Mouse (Mus musculus) G1E (cell line): Measurements from ENCODE around the gene Zfp593. TPM values are rescaled to one million over a fixed set of nuclear protein-coding genes. Genes with fewer than 3 reads are reported as not detected.

ENCODE experiments used
- ATAC-seq: 2 replicates; pipeline ENCODE4 v1.8.0; 2016; ENCODE audit warnings: mild to moderate bottlenecking; ENCODE audit not compliant: insufficient number of reproducible peaks, poor library complexity, low FRiP score, severe bottlenecking; ENCODE audit errors: extremely low read depth
- DNase-seq: peaks from one replicate; pipeline ENCODE4 v3.0.0; 2012; ENCODE audit warnings: low spot score
- H3K27me3 ChIP-seq: 2 replicates; pipeline ENCODE4 v1.6.1; 2012; ENCODE audit warnings: mild to moderate bottlenecking, low read length, inconsistent platforms; ENCODE audit not compliant: insufficient read depth
- H3K36me3 ChIP-seq: replicated peaks from 2 replicates; pipeline ENCODE3; 2012; ENCODE audit warnings: mild to moderate bottlenecking, inconsistent platforms
- H3K4me1 ChIP-seq: 2 replicates; pipeline ENCODE4 v1.6.1; 2012; ENCODE audit warnings: low read depth, low read length, inconsistent platforms, mixed read lengths; ENCODE audit not compliant: insufficient read depth
- H3K4me3 ChIP-seq: 2 replicates; pipeline ENCODE4 v1.5.1; 2012; ENCODE audit warnings: low read depth, mild to moderate bottlenecking, inconsistent platforms, low read length, moderate library complexity, mixed read lengths
- H3K9me3 ChIP-seq: replicated peaks from 2 replicates; pipeline ENCODE4 v1.6.1; 2012; ENCODE audit warnings: inconsistent platforms
- CTCF ChIP-seq: IDR thresholded peaks from 2 replicates; pipeline ENCODE4 v1.5.1; 2012; ENCODE audit warnings: low read depth, low read length, inconsistent platforms, mixed read lengths
- GATA1 ChIP-seq: IDR thresholded peaks from 2 replicates; pipeline ENCODE4 v1.6.1; 2012; ENCODE audit warnings: borderline replicate concordance, low read length, inconsistent platforms, mixed read lengths
- GATA2 ChIP-seq: IDR thresholded peaks from 2 replicates; pipeline ENCODE4 v1.6.1; 2012; ENCODE audit warnings: low read depth, low read length, inconsistent platforms, borderline replicate concordance
- POLR2AphosphoS5 ChIP-seq: IDR thresholded peaks from 2 replicates; pipeline ENCODE4 v1.6.1; 2012; ENCODE audit warnings: low read depth, low read length, inconsistent platforms; ENCODE audit not compliant: insufficient replicate concordance
- TAL1 ChIP-seq: conservative IDR thresholded peaks from 2 replicates; pipeline ENCODE4 v1.6.1; 2012; ENCODE audit warnings: low read depth, low read length, inconsistent platforms, mixed read lengths
- polyA plus RNA-seq: library from polyadenylated mRNA; stranded (reverse); fragments of >175 nt; gene quantifications from 2 replicates; pipeline ENCODE4 v1.2.3, GENCODE M21; 2012
- total RNA-seq, 2 experiments: library from RNA; stranded (forward) in 1 of 2; stranded (reverse) in 1 of 2; fragments of 200-1000 nt in 1 of 2; fragments of >200 nt in 1 of 2; fragmentation: Nextera tagmentation in 1 of 2; gene quantifications; 2 replicates each; pipeline ENCODE4 v1.2.3; 2014 to 2017

Gene Zfp593
- total and polyA plus RNA-seq, 3 experiments, result 9.8 to 41.8 (median 10.2) TPM

DNA sequence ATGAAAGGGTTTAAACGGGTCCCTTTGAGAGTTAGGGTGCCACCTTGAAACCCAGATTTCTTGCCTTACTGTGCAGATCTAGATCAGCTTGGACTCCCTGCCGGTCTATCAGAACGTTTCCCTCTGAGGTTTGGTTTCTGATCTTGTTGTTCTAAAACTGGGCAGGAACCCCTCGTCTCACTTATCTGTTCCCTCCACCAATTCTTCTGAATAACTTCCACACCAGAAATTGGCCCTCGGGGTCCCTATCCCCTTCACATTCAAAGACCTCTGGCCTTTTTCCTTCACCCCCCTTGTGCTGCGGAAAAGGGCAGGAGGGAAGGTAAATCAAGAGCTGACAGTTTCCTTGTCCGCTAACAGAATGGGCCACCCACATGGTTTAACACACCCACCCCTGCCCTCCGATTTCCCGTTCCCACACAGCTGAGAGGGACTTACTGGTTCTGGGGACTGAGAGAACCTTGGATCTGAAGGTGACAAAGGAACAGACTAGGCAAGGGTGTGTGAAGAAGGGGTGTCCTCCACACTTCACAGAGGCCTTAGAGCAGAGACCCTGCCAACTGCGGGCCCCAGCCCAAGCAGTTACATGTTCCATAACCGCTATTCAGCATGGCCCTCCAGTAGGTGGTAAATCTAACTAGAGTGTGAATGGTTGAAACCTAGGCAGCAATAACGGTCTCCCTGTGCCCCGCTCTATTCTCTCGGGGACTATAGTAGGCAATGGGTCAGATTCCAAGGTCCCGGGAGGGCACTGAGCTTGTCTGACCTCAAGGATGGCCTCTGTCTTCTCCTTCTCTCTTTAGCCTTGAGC, 7.7 kb upstream of the Zfp593 start:
- Histone ChIP-seq H3K4me3 (no peak overlapping the region), H3K4me1 (peaks cover 27% of the 10 kb centered on the region), H3K9me3 (peaks cover 13% of the 10 kb centered on the region), H3K36me3 (no peaks in the 10 kb centered on the region), H3K27me3 (peaks cover 93% of the 10 kb centered on the region)
- DNase-seq (no peak), ATAC-seq (no peak)
- TF ChIP-seq TAL1, result no peak
- TF ChIP-seq GATA1, result no peak
- TF ChIP-seq CTCF, result no peak
- TF ChIP-seq GATA2, result no peak
- no peak for TF ChIP-seq POLR2AphosphoS5

DNA sequence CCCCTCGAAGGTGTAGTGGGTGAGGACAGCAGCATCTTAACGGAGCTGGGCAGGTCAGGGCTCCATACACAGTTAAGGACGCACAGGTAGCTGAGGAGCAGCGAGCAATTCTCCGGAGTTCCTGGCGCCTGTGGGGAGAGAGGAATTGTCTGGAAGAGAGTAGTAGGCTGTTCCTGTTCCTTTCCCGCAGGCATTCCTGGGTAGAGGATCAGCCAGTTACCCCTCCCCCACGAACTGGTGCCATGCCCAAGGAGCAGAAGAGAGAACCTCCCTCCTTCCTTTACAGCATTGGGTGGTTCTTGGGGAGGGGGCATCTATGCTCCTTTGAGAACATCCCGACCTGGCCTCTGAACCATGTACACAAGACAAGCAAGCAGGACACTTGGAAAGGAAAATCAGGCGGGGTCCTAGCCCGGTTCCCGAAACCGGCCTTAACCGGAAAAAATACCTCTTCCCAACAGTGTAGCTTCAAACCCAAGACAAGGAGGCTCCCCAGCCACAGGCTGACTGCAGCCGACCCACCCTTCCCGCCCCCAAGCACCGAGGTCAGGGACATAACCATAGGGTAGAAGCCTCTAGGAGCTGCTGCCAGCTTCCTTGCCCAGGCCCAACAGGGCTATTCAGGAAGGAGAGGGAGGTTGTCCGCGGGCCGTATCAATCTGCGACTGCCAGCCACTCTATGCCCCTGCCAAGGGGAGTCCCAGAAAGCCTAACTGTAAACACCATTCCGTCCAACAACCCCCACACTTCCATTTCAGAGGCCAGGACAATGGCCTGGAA, 6.9 kb upstream of the Zfp593 start:
- DNase-seq (no peak), ATAC-seq (no peak)
- H3K9me3 ChIP-seq, result peaks cover 13% of the 10 kb centered on the region
- H3K4me3 ChIP-seq, result no peak overlapping the region; the same call in 1 of the 2 replicates
- H3K27me3 ChIP-seq, result peaks cover 95% of the 10 kb centered on the region
- no peak for TF ChIP-seq GATA2
- TF ChIP-seq POLR2AphosphoS5, result no peak
- TF ChIP-seq CTCF, result no peak
- no peak for TF ChIP-seq GATA1
- TF ChIP-seq TAL1, result no peak
- no peaks in the 10 kb centered on the region for H3K36me3 ChIP-seq
- H3K4me1 ChIP-seq, result peaks cover 27% of the 10 kb centered on the region

DNA sequence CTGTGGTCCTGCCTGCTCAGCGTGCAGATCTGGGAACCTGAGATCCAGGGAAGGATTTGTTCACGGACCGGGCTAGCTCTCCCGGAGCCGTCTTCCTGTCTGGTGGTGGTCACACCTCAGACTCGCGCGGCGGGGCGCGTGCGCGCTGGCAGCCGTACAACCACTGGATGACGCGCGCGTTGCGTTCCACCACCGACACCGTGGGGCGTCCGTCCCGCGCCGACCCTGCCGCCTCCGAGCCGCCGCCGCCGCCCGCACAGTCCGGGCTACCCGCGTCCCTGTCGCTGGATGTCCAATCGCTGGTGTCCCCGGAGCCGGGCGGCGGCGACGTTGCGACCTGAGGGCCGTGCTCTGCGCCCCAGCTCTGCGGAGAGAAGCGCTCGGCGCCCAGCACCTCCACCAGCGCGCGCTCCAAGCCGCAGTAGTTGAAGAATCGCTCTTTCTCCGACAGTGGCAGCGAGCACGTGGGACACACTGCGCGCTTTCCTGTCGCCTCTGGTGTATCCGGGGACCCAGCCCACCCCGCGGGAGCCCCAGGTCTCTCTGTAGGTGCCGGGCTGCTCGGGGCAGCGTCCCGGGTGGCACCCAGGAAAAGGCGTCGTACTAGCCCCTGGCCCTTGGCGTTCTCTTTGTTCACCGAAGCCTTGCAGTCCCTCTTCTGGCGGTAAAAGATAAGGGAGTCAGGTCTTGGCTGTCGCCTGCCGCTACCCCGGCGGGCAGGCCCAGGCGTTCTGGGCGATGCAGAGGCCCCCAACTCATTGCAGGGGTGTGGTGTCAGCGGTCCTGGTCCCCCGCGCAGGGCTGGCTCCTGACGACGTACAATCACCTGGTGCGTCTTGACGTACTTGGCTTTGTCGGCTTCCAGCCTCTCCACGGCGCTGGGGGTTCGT, 6.1 kb upstream of the Zfp593 start:
- no peak for TF ChIP-seq GATA2
- no peak for TF ChIP-seq CTCF
- TF ChIP-seq TAL1, result no peak
- TF ChIP-seq GATA1, result no peak
- TF ChIP-seq POLR2AphosphoS5, result no peak
- Histone ChIP-seq H3K4me1 (peaks cover 27% of the 10 kb centered on the region), H3K4me3 (peak overlapping the region; percentile 32; the same call in 1 of the 2 replicates), H3K27me3 (peaks cover 97% of the 10 kb centered on the region), H3K9me3 (peaks cover 13% of the 10 kb centered on the region), H3K36me3 (no peaks in the 10 kb centered on the region)
- no peak for DNase-seq
- ATAC-seq, result no peak

DNA sequence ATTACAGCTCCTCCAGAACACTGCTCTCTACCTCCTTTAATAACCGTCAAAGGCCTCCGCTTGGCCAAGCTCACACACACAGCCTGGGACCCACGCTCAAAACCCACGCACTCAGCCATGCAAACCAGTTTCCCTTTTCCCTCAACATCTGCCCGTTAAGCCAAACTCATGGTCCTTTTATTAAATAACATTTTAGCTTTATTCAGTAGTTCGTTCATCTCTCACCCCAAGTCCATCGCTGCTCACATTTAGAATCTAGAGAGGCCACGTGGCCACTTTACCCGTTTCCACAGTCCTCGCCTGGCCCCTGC, 5.5 kb upstream of the Zfp593 start:
- Histone ChIP-seq H3K4me1 (peaks cover 31% of the 10 kb centered on the region), H3K4me3 (no peak overlapping the region; the same call in 1 of the 2 replicates)

DNA sequence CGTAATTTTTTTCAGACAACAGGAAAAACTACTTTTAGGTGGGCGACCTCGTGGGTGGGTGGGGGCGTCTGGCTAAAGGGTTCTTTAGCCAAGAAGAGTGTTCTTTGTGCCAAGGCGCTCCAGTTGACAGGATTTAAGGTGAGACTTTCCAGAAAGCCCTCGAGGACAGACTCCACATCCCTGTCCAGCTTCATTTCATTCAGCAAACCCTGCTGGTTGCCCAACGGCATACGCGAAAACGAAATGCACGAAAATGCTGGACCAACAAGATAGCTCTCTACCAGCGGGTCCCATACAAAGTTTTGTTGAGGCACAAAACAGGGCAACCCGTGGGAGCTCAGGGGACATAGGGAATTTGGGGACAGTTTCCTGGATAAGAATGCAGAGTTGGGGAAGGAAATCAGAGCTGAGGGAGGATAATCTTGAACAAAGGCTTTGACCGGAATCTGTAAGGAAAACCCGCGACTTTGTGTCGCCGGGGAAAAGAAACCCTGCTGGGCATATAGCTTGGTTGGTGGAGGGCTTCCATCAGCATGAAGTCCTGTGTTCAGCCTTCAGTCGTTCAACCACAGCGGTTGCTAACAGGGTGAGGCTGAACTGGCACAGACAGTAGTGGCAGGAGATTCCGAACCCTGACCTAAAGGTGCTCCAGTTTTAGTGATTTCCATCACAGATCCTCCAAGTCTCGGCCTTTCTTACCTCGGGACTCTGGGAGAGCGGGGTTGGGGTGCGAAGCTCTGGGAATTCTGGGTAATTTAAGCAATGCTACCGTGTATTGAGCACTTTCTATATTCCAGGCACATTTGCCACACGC, 4.9 kb upstream of the Zfp593 start:
- ATAC-seq (no peak), DNase-seq (no peak)
- Histone ChIP-seq H3K27me3 (peaks cover 92% of the 10 kb centered on the region), H3K4me1 (peaks cover 36% of the 10 kb centered on the region), H3K36me3 (no peaks in the 10 kb centered on the region), H3K9me3 (peaks cover 13% of the 10 kb centered on the region), H3K4me3 (peak overlapping the region; percentile 60; the same call in 1 of the 2 replicates)
- TF ChIP-seq POLR2AphosphoS5 (no peak), CTCF (no peak), TAL1 (no peak), GATA2 (no peak), GATA1 (no peak)

More for the DNA sequence above, 5.5 kb upstream of the Zfp593 start:
- ATAC-seq (no peak), DNase-seq (no peak)
- Histone ChIP-seq H3K9me3 (peaks cover 13% of the 10 kb centered on the region), H3K36me3 (no peaks in the 10 kb centered on the region), H3K27me3 (peaks cover 97% of the 10 kb centered on the region)
- TF ChIP-seq TAL1, result no peak
- no peak for TF ChIP-seq POLR2AphosphoS5
- no peak for TF ChIP-seq CTCF
- no peak for TF ChIP-seq GATA1
- TF ChIP-seq GATA2, result no peak

DNA sequence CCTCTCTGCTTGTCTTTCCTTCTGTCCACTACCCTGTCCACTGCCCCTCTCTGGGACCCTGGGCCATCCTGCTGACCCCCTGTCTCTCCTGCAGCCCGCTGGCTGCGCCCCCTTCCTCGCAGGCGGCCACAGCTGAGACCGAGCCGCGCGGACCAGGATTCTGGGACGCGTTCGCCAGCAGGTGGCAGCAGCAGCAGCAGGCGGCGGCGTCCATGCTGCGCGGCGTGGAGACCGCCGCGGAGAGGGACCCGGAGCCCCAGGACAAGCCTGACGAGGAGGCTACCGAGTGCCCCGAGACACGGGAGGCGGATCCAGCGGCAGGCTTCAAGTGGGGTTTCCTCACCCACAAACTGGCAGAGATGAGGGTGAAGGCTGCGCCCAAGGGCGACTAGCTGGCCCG, 4.3 kb upstream of the Zfp593 start:
- H3K36me3 ChIP-seq, result peaks cover under 1% of the 10 kb centered on the region
- peak overlapping the region; percentile 60; the same call in 1 of the 2 replicates for H3K4me3 ChIP-seq
- H3K9me3 ChIP-seq, result peaks cover 13% of the 10 kb centered on the region
- ATAC-seq (no peak), DNase-seq (peak; percentile 65)
- peaks cover 39% of the 10 kb centered on the region for H3K4me1 ChIP-seq
- no peak for TF ChIP-seq TAL1
- 0 out of 2 replicates have a peak, but pooled peaks have one; percentile 10 for TF ChIP-seq CTCF
- TF ChIP-seq GATA1, result no peak
- TF ChIP-seq GATA2, result no peak
- TF ChIP-seq POLR2AphosphoS5, result no peak
- peaks cover 86% of the 10 kb centered on the region for H3K27me3 ChIP-seq
